Mouse (Mus musculus) bone marrow, adult 2 months (tissue): Measurements from ENCODE around the gene Pde9a. TPM values are rescaled to one million over a fixed set of nuclear protein-coding genes. Genes with fewer than 3 reads are reported as not detected.

Experiments used
- H3K27ac ChIP-seq: fragments of 200-500 bp; 2 replicates; pipeline ENCODE4 v1.5.1; 2012; ENCODE audit warnings: low read depth, mild to moderate bottlenecking, control low read depth, inconsistent platforms, low read length; ENCODE audit not compliant: control insufficient read depth, poor library complexity, insufficient read depth
- H3K4me1 ChIP-seq: fragments of 200-500 bp; 2 replicates; pipeline ENCODE4 v1.6.1; 2011; ENCODE audit warnings: low read length; ENCODE audit not compliant: control insufficient read depth, insufficient read depth
- H3K4me3 ChIP-seq: fragments of 200-500 bp; replicated peaks from 2 replicates; pipeline ENCODE3; 2011; ENCODE audit warnings: mild to moderate bottlenecking, low read depth, low read length, control low read depth; ENCODE audit not compliant: control insufficient read depth
- CTCF ChIP-seq: fragments of 200-500 bp; IDR thresholded peaks from 2 replicates; pipeline ENCODE4 v1.5.1; 2011; ENCODE audit warnings: low read length, control low read depth; ENCODE audit not compliant: control insufficient read depth, insufficient read depth
- POLR2A ChIP-seq: fragments of 200-500 bp; IDR thresholded peaks from 2 replicates; pipeline ENCODE4 v1.6.1; 2011; ENCODE audit warnings: low read depth, mild to moderate bottlenecking, control low read depth, low read length, borderline replicate concordance; ENCODE audit not compliant: control insufficient read depth
- WGBS: fragments of 180-500 bp; shearing (Covaris S2); methylation state at CpG from one replicate; pipeline ENCODE4 v1.1.7; 2018; 5-methylcytosine and 5-hydroxymethylcytosine counted together
- polyA plus RNA-seq: library from polyadenylated mRNA; stranded (reverse); fragments of >200 nt; gene quantifications from 2 replicates; pipeline ENCODE4 v1.2.4, GENCODE M21; 2011; ENCODE audit warnings: low replicate concordance; ENCODE audit not compliant: missing spikeins, insufficient read depth, insufficient read length

The Pde9a gene
- polyA plus RNA-seq, 1 experiment, result 2.9 TPM

- Histone ChIP-seq H3K4me1 (no peaks in the 10 kb centered on the region; the same call in 1 of the 2 replicates), H3K27ac (no peak overlapping the region), H3K4me3 (peak overlapping the region; percentile 54)
- 18% methylated on average over 6 of the region's 6 CpGs for WGBS
- TF ChIP-seq POLR2A (no peak), CTCF (no peak)
Measured at GRCm38 (mm10) chr17:31512593-31512992, 126.6 kb downstream of the Pde9a start.

- H3K4me1 ChIP-seq, result no peaks in the 10 kb centered on the region; the same call in 1 of the 2 replicates
Measured at GRCm38 (mm10) chr17:31514696-31515095, 128.7 kb downstream of the Pde9a start.

GRCm38 (mm10) chr17:31519344-31519945, 133.4 kb downstream of the Pde9a start:
- H3K4me1 ChIP-seq, result no peaks in the 10 kb centered on the region; the same call in 1 of the 2 replicates
- TF ChIP-seq CTCF (no peak), POLR2A (no peak)
- 1% methylated on average over 7 of the region's 7 CpGs for WGBS
- H3K4me3 ChIP-seq, result peak overlapping the region; percentile 83
- peak overlapping the region; percentile 5 for H3K27ac ChIP-seq

More at GRCm38 (mm10) chr17:31514696-31515095, 128.7 kb downstream of the Pde9a start:
- Histone ChIP-seq H3K4me3 (no peak overlapping the region), H3K27ac (no peak overlapping the region)
- 47% methylated on average over 1 of the region's 1 CpGs for WGBS
- TF ChIP-seq CTCF (no peak), POLR2A (no peak)

- H3K27ac ChIP-seq, result peak within 1 kb of the TSS; percentile 39
- H3K4me1 ChIP-seq, result no peaks in the 10 kb centered on the region; the same call in 1 of the 2 replicates
- peak within 1 kb of the TSS; percentile 83 for H3K4me3 ChIP-seq
- WGBS, result under 1% methylated on average over 45 of the region's 45 CpGs
- TF ChIP-seq CTCF (no peak), POLR2A (peak; percentile 96)
Measured at GRCm38 (mm10) chr17:31519946-31520838, 134.2 kb downstream of the Pde9a start, which contains the start of the genes Wdr4 and Ndufv3. Wdr4 (minus strand) TSS chr17:31519980. Ndufv3 (plus strand) TSS chr17:31520115.

GRCm38 (mm10) chr17:31520895-31521294, 134.9 kb downstream of the Pde9a start:
- no peak overlapping the region for H3K27ac ChIP-seq
- WGBS, result 28% methylated on average over 3 of the region's 3 CpGs
- peak overlapping the region; percentile 39 for H3K4me3 ChIP-seq
- TF ChIP-seq CTCF (no peak), POLR2A (no peak)
- no peaks in the 10 kb centered on the region; the same call in 1 of the 2 replicates for H3K4me1 ChIP-seq

GRCm38 (mm10) chr17:31521948-31522347, 135.9 kb downstream of the Pde9a start:
- Histone ChIP-seq H3K27ac (no peak overlapping the region), H3K4me3 (no peak overlapping the region), H3K4me1 (no peaks in the 10 kb centered on the region; the same call in 1 of the 2 replicates)
- WGBS, result 87% methylated on average over 6 of the region's 6 CpGs
- TF ChIP-seq CTCF (no peak), POLR2A (no peak)

GRCm38 (mm10) chr17:31525114-31525513, 139.1 kb downstream of the Pde9a start:
- Histone ChIP-seq H3K4me3 (no peak overlapping the region), H3K4me1 (no peaks in the 10 kb centered on the region; the same call in 1 of the 2 replicates), H3K27ac (no peak overlapping the region; the same call in 1 of the 2 replicates)
- TF ChIP-seq POLR2A (no peak), CTCF (no peak)
- whole genome bisulfite sequencing, result 69% methylated on average over 4 of the region's 4 CpGs

- Histone ChIP-seq H3K4me1 (no peaks in the 10 kb centered on the region; the same call in 1 of the 2 replicates), H3K4me3 (no peak overlapping the region), H3K27ac (no peak overlapping the region)
- WGBS, result 95% methylated on average over 3 of the region's 3 CpGs
- TF ChIP-seq POLR2A, result no peak
- no peak for TF ChIP-seq CTCF
Measured at GRCm38 (mm10) chr17:31525816-31526215, 139.8 kb downstream of the Pde9a start.

Other genes starting within 250 kb of the Pde9a start
- not detected in 2 replicates for gene Tff2, start 241.9 kb upstream of the Pde9a start, polyA plus RNA-seq
- gene Tff1, start 220.9 kb upstream of the Pde9a start, polyA plus RNA-seq, result not detected in 2 replicates
- gene Tmprss3, start 187.2 kb upstream of the Pde9a start, polyA plus RNA-seq, result 4.2 and 4.3 TPM in 2 replicates
- gene Ubash3a, start 178.3 kb upstream of the Pde9a start, polyA plus RNA-seq, result 7.3 and 13.0 TPM in 2 replicates
- gene Rsph1, start 108.8 kb upstream of the Pde9a start, polyA plus RNA-seq, result 5.8 and 10.4 TPM in 2 replicates
- gene Slc37a1, start 99.4 kb upstream of the Pde9a start, polyA plus RNA-seq, result 5.5 and 21.9 TPM in 2 replicates
- gene Wdr4, start 133.8 kb downstream of the Pde9a start, polyA plus RNA-seq, result 9.8 and 13.6 TPM in 2 replicates
- gene Ndufv3, start 133.9 kb downstream of the Pde9a start, polyA plus RNA-seq, result 57.2 and 97.0 TPM in 2 replicates
- gene Pknox1, start 178.5 kb downstream of the Pde9a start, polyA plus RNA-seq, result 8.2 and 19.3 TPM in 2 replicates